Mouse (Mus musculus) stomach, embryonic 14.5 days (tissue): ENCODE results near the gene Styx. TPM values are rescaled to one million over a fixed set of nuclear protein-coding genes. Genes with fewer than 3 reads are reported as not detected.

Source experiments
- ATAC-seq: fragments of 200-750 bp; cut with Nextera tagmentation; 2 replicates; pipeline ENCODE4 v1.8.0; 2017; ENCODE audit warnings: low read depth, moderate TSS enrichment; ENCODE audit not compliant: insufficient number of reproducible peaks, insufficient read depth, low FRiP score
- H3K27ac ChIP-seq: fragments of 300-500 bp; sonication (generic); 2 replicates; pipeline ENCODE4 v1.5.1; 2014; ENCODE audit warnings: mild to moderate bottlenecking, low read length, moderate library complexity, mixed read lengths
- H3K27me3 ChIP-seq: fragments of 300-500 bp; sonication (generic); 2 replicates; pipeline ENCODE4 v1.6.1; 2014; ENCODE audit warnings: low read length, control low read depth, mixed read lengths; ENCODE audit not compliant: control insufficient read depth, insufficient read depth
- H3K36me3 ChIP-seq: fragments of 300-500 bp; sonication (generic); 2 replicates; pipeline ENCODE4 v1.6.1; 2014; ENCODE audit warnings: mild to moderate bottlenecking, control low read depth, low read length, moderate library complexity, mixed read lengths; ENCODE audit not compliant: control insufficient read depth, insufficient read depth
- H3K4me1 ChIP-seq: fragments of 300-500 bp; sonication (generic); 2 replicates; pipeline ENCODE4 v1.6.1; 2014; ENCODE audit warnings: low read length, control low read depth, mixed read lengths; ENCODE audit not compliant: control insufficient read depth, insufficient read depth
- H3K4me2 ChIP-seq: fragments of 300-500 bp; sonication (generic); replicated peaks from 2 replicates; pipeline ENCODE4 v1.6.1; 2014; ENCODE audit warnings: low read depth, low read length, control low read depth
- H3K4me3 ChIP-seq: fragments of 300-500 bp; sonication (generic); 2 replicates; pipeline ENCODE4 v1.5.1; 2014; ENCODE audit warnings: low read depth, low read length, control low read depth
- H3K9ac ChIP-seq: fragments of 300-500 bp; sonication (generic); replicated peaks from 2 replicates; pipeline ENCODE4 v1.6.1; 2014; ENCODE audit warnings: low read depth, mild to moderate bottlenecking, control low read depth, low read length, moderate library complexity, mixed read lengths
- H3K9me3 ChIP-seq: fragments of 300-500 bp; sonication (generic); 2 replicates; pipeline ENCODE4 v1.6.1; 2016; ENCODE audit warnings: low read depth, low read length, control low read depth; ENCODE audit not compliant: control insufficient read depth
- WGBS: fragments of 180-500 bp; shearing (Covaris S2); extraction: QIAGEN DNeasy Blood & Tissue Kit; methylation state at CpG from one replicate; pipeline ENCODE4 v1.1.7; 2014; 5-methylcytosine and 5-hydroxymethylcytosine counted together
- polyA plus RNA-seq: library from polyadenylated mRNA; unstranded; fragments of >200 nt; fragmentation: Nextera tagmentation; extraction: Ambion mirVana; gene quantifications from 2 replicates; pipeline ENCODE4 v1.2.1, GENCODE M21; 2014

Styx gene
- polyA plus RNA-seq, 1 experiment from 2014 or later, result 75.3 TPM

- H3K9me3 ChIP-seq, result no peaks in the 10 kb centered on the region
- H3K27ac ChIP-seq, result peak overlapping the region; percentile 90
- peak; percentile 66; the same call in 1 of the 2 replicates for ATAC-seq
- H3K4me2 ChIP-seq, result peak overlapping the region; percentile 72
- H3K27me3 ChIP-seq, result no peaks in the 10 kb centered on the region
- no peaks in the 10 kb centered on the region for H3K36me3 ChIP-seq
- H3K4me1 ChIP-seq, result peaks cover 3% of the 10 kb centered on the region; the same call in 1 of the 2 replicates
- peak overlapping the region; percentile 84 for H3K9ac ChIP-seq
- under 1% methylated on average over 38 of the region's 38 CpGs for WGBS
- H3K4me3 ChIP-seq, result peak overlapping the region; percentile 84
These were observed 32.9 kb upstream of the Styx start for GRCm38 (mm10) chr14:45317921-45318411.

GRCm38 (mm10) chr14:45318426-45319236 is 32.3 kb upstream of the Styx start, which contains the start of gene Ero1l:
Gene Ero1l, minus strand, starts transcription at chr14:45318771.
- H3K27me3 ChIP-seq, result no peaks in the 10 kb centered on the region
- H3K4me2 ChIP-seq, result peak within 1 kb of the TSS; percentile 72
- 2% methylated on average over 72 of the region's 74 CpGs for WGBS
- no peaks in the 10 kb centered on the region for H3K9me3 ChIP-seq
- peaks cover 3% of the 10 kb centered on the region; the same call in 1 of the 2 replicates for H3K4me1 ChIP-seq
- ATAC-seq, result peak; percentile 96
- no peaks in the 10 kb centered on the region for H3K36me3 ChIP-seq
- H3K27ac ChIP-seq, result peak within 1 kb of the TSS; percentile 90
- H3K9ac ChIP-seq, result peak within 1 kb of the TSS; percentile 84
- peak within 1 kb of the TSS; percentile 84 for H3K4me3 ChIP-seq

DNA sequence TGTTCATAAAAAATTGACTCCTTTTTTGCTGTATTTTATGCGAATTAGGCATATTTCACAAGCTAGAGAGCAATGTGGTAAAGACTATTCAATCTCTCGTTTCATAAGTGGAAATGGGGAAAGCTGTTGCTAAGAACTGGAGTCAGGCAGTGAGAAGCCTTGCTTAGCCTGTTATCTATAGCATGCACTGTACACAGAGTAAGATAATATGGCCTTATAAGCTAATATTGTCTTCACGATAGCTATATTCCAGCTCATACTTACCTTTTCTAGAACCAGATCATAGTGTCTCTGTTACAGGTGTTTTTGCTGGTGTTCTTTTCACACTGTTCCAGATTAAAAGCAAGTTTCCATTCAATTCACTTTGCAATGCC is 31.7 kb upstream of the Styx start:
- H3K4me2 ChIP-seq, result peak overlapping the region; percentile 72
- no peaks in the 10 kb centered on the region for H3K36me3 ChIP-seq
- H3K4me3 ChIP-seq, result peak overlapping the region; percentile 84; the same call in 1 of the 2 replicates
- H3K27me3 ChIP-seq, result no peaks in the 10 kb centered on the region
- no peak overlapping the region for H3K27ac ChIP-seq
- WGBS, result 60% methylated on average over 3 of the region's 3 CpGs
- ATAC-seq, result no peak
- no peaks in the 10 kb centered on the region for H3K9me3 ChIP-seq
- H3K9ac ChIP-seq, result no peak overlapping the region
- peaks cover 3% of the 10 kb centered on the region; the same call in 1 of the 2 replicates for H3K4me1 ChIP-seq

- 79% methylated on average over 4 of the region's 4 CpGs for WGBS
- no peak for ATAC-seq
- Histone ChIP-seq H3K27me3 (no peaks in the 10 kb centered on the region), H3K36me3 (no peaks in the 10 kb centered on the region), H3K9ac (no peak overlapping the region), H3K9me3 (no peaks in the 10 kb centered on the region), H3K27ac (no peak overlapping the region), H3K4me2 (no peak overlapping the region), H3K4me1 (peaks cover 3% of the 10 kb centered on the region; the same call in 1 of the 2 replicates), H3K4me3 (no peak overlapping the region)
These were observed 30.8 kb upstream of the Styx start for GRCm38 (mm10) chr14:45320111-45320510.

- Histone ChIP-seq H3K4me1 (peaks cover 3% of the 10 kb centered on the region; the same call in 1 of the 2 replicates), H3K4me3 (no peak overlapping the region), H3K27ac (no peak overlapping the region), H3K9me3 (no peaks in the 10 kb centered on the region), H3K4me2 (no peak overlapping the region), H3K9ac (no peak overlapping the region), H3K27me3 (no peaks in the 10 kb centered on the region), H3K36me3 (no peaks in the 10 kb centered on the region)
- 80% methylated on average over 3 of the region's 3 CpGs for WGBS
- no peak for ATAC-seq
These were observed 29.8 kb upstream of the Styx start for GRCm38 (mm10) chr14:45321067-45321466.

DNA sequence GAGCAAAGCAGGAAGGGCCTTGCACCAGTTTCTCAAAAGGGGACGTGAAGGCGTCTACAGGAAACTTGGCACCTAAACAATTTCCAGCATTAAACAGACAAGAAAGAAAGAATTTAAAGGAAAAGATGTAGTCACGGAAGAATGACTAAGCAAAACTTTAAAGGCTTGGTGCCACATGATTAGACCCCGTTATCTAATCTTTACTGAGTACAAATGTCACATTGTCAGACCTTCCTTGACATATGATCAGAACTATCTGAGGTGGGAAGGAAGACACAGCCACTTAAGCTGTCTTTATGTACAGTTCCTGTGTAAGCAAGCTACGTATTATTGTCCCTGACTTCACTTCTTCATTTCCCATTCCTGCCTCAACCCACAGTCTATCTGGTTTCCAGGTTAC is 29.3 kb upstream of the Styx start:
- no peak overlapping the region for H3K4me3 ChIP-seq
- peaks cover 3% of the 10 kb centered on the region; the same call in 1 of the 2 replicates for H3K4me1 ChIP-seq
- H3K4me2 ChIP-seq, result no peak overlapping the region
- H3K27ac ChIP-seq, result no peak overlapping the region
- no peak for ATAC-seq
- no peaks in the 10 kb centered on the region for H3K27me3 ChIP-seq
- H3K9me3 ChIP-seq, result no peaks in the 10 kb centered on the region
- no peak overlapping the region for H3K9ac ChIP-seq
- no peaks in the 10 kb centered on the region for H3K36me3 ChIP-seq
- 69% methylated on average over 5 of the region's 5 CpGs for WGBS

GRCm38 (mm10) chr14:45322450-45322849 is 28.4 kb upstream of the Styx start:
- H3K9ac ChIP-seq, result no peak overlapping the region
- no peak overlapping the region for H3K27ac ChIP-seq
- H3K4me1 ChIP-seq, result no peaks in the 10 kb centered on the region; the same call in 1 of the 2 replicates
- H3K36me3 ChIP-seq, result no peaks in the 10 kb centered on the region
- WGBS, result 77% methylated on average over 2 of the region's 2 CpGs
- H3K9me3 ChIP-seq, result no peaks in the 10 kb centered on the region
- H3K27me3 ChIP-seq, result no peaks in the 10 kb centered on the region
- no peak overlapping the region for H3K4me2 ChIP-seq
- no peak overlapping the region for H3K4me3 ChIP-seq
- ATAC-seq, result no peak

- Histone ChIP-seq H3K4me1 (no peaks in the 10 kb centered on the region), H3K9me3 (no peaks in the 10 kb centered on the region), H3K4me2 (no peak overlapping the region), H3K9ac (no peak overlapping the region), H3K27ac (no peak overlapping the region), H3K27me3 (no peaks in the 10 kb centered on the region), H3K4me3 (no peak overlapping the region), H3K36me3 (no peaks in the 10 kb centered on the region)
- 82% methylated on average over 3 of the region's 3 CpGs for WGBS
- no peak for ATAC-seq
These were observed 27.6 kb upstream of the Styx start for GRCm38 (mm10) chr14:45323320-45323719.
